Mouse (Mus musculus) activated CD4-positive, CD25-positive, alpha-beta regulatory T cell, adult 4 months (primary cell): ENCODE measurements at regions not wholly inside any gene's neighbourhood (a gene's known extent, or its start where the extent isn't known, plus 50 kb on each side); places are given as distances from the start of the nearest gene placed in this dataset.

ENCODE experiments used
- ATAC-seq: one replicate; pipeline ENCODE4 v1.8.0; 2017

GRCm38 (mm10) chr12:113241373-113242193 is 55.9 kb downstream of the Tmem121 start:
- ATAC-seq, result no peak

- no peak for ATAC-seq
Measured at GRCm38 (mm10) chr12:113242194-113242510, 56.4 kb downstream of the Tmem121 start.

- no peak for ATAC-seq
Measured at GRCm38 (mm10) chr12:113244685-113245084, 59.0 kb downstream of the Tmem121 start.

- ATAC-seq, result peak; percentile 64
Measured at GRCm38 (mm10) chr12:113253446-113254424, 68.0 kb downstream of the Tmem121 start.

- ATAC-seq, result no peak
Measured at GRCm38 (mm10) chr12:113255331-113255730, 69.6 kb downstream of the Tmem121 start.

GRCm38 (mm10) chr12:113256628-113257027 is 70.9 kb downstream of the Tmem121 start:
- ATAC-seq, result no peak

GRCm38 (mm10) chr12:113257243-113257642 is 71.5 kb downstream of the Tmem121 start:
- no peak for ATAC-seq

GRCm38 (mm10) chr12:113259476-113259875 is 73.7 kb downstream of the Tmem121 start:
- no peak for ATAC-seq

- ATAC-seq, result no peak
Measured at GRCm38 (mm10) chr12:113260304-113260703, 74.6 kb downstream of the Tmem121 start.

GRCm38 (mm10) chr12:113275934-113276333 is 90.2 kb downstream of the Tmem121 start:
- ATAC-seq, result no peak

- ATAC-seq, result no peak
Measured at GRCm38 (mm10) chr12:113276355-113276942, 90.7 kb downstream of the Tmem121 start.

GRCm38 (mm10) chr12:113277741-113278140 is 92.0 kb downstream of the Tmem121 start:
- no peak for ATAC-seq

GRCm38 (mm10) chr12:113292029-113292809 is 106.5 kb downstream of the Tmem121 start:
- ATAC-seq, result no peak

- no peak for ATAC-seq
Measured at GRCm38 (mm10) chr12:113295924-113296323, 110.2 kb downstream of the Tmem121 start.

GRCm38 (mm10) chr12:113305973-113306372 is 120.2 kb downstream of the Tmem121 start:
- no peak for ATAC-seq

- no peak for ATAC-seq
Measured at GRCm38 (mm10) chr12:113313319-113313718, 127.6 kb downstream of the Tmem121 start.

- ATAC-seq, result no peak
Measured at GRCm38 (mm10) chr12:113314624-113315023, 128.9 kb downstream of the Tmem121 start.

- ATAC-seq, result no peak
Measured at GRCm38 (mm10) chr12:113321086-113321485, 135.4 kb downstream of the Tmem121 start.

GRCm38 (mm10) chr12:113322173-113322572 is 136.4 kb downstream of the Tmem121 start:
- ATAC-seq, result no peak

- no peak for ATAC-seq
Measured at GRCm38 (mm10) chr12:113327851-113328250, 142.1 kb downstream of the Tmem121 start.

GRCm38 (mm10) chr12:113330266-113330665 is 144.5 kb downstream of the Tmem121 start:
- no peak for ATAC-seq

GRCm38 (mm10) chr12:113332226-113332625 is 146.5 kb downstream of the Tmem121 start:
- no peak for ATAC-seq
